Comparison of ENCODE assay signal across 8 mouse cellular contexts in genomic region chr15:27467081-27467491, GRCm38 (mm10). TPM values are rescaled to one million over a fixed set of nuclear protein-coding genes. Genes with fewer than 3 reads are reported as not detected.
DNase-seq lines count a peak whose midpoint lies in the region; ATAC-seq lines count a peak whose summit lies in the region.

No protein-coding gene starts in this region.

- H3K9ac ChIP-seq in heart, embryonic 14.5 days (ENCODE audit: low read length), result peak overlapping the region; percentile 91
- peak overlapping the region; percentile 97 for H3K9ac ChIP-seq in forebrain, embryonic 15.5 days (replicated peaks)
- H3K9ac ChIP-seq in liver, embryonic 16.5 days (ENCODE audit: low read depth, low read length), result peak overlapping the region; percentile 95

- peak overlapping the region; percentile 76 to 87 for H3K4me3 ChIP-seq in heart, embryonic 14.5 days (ENCODE audit: control insufficient read depth in 1 of 2, insufficient read depth in 1 of 2, low read depth in 1 of 2, low read length in 2 of 2)
- peak overlapping the region; percentile 94 for H3K4me3 ChIP-seq in forebrain, embryonic 15.5 days
- H3K4me3 ChIP-seq in liver, embryonic 16.5 days (ENCODE audit: low read depth, low read length), result peak overlapping the region; percentile 90

- H3K36me3 ChIP-seq in heart, embryonic 14.5 days (ENCODE audit: control insufficient read depth, insufficient read depth, low read length), result no peaks in the 10 kb centered on the region
- H3K36me3 ChIP-seq in forebrain, embryonic 15.5 days, result no peaks in the 10 kb centered on the region
- H3K36me3 ChIP-seq in liver, embryonic 16.5 days (ENCODE audit: control insufficient read depth, insufficient read depth), result no peaks in the 10 kb centered on the region

- H3K4me2 ChIP-seq in heart, embryonic 14.5 days (ENCODE audit: low read length), result peak overlapping the region; percentile 87
- peak overlapping the region; percentile 78 for H3K4me2 ChIP-seq in forebrain, embryonic 15.5 days (replicated peaks)
- peak overlapping the region; percentile 94 for H3K4me2 ChIP-seq in liver, embryonic 16.5 days (ENCODE audit: low read depth, low read length)

- ATAC-seq in heart, embryonic 14.5 days (ENCODE audit: insufficient number of reproducible peaks, insufficient read depth, low FRiP score, low read depth), result no peak
- peak; percentile 49 for ATAC-seq in forebrain, embryonic 15.5 days (replicated peaks)
- ATAC-seq in liver, embryonic 16.5 days (ENCODE audit: low read depth), result peak; percentile 11
- no peak for ATAC-seq in megakaryocyte-erythroid progenitor cell, adult 5-6 weeks (replicated peaks; ENCODE audit: low FRiP score, low TSS enrichment, poor library complexity, severe bottlenecking)

- peaks cover under 1 to 1% of the 10 kb centered on the region in 2 experiments; a peak in 3 of 4 replicates for H3K4me1 ChIP-seq in heart, embryonic 14.5 days (ENCODE audit: control insufficient read depth in 2 of 2, insufficient read depth in 2 of 2, low read length in 2 of 2)
- H3K4me1 ChIP-seq in forebrain, embryonic 15.5 days, result peaks cover 29% of the 10 kb centered on the region
- H3K4me1 ChIP-seq in liver, embryonic 16.5 days (ENCODE audit: control insufficient read depth, low read depth, low read length), result peaks cover 30% of the 10 kb centered on the region

- no peaks in the 10 kb centered on the region for H3K27me3 ChIP-seq in heart, embryonic 14.5 days (ENCODE audit: control insufficient read depth, insufficient read depth, low read length)
- H3K27me3 ChIP-seq in forebrain, embryonic 15.5 days, result no peaks in the 10 kb centered on the region
- no peaks in the 10 kb centered on the region for H3K27me3 ChIP-seq in liver, embryonic 16.5 days (ENCODE audit: control insufficient read depth, insufficient read depth, low read depth, low read length)

- WGBS in heart, embryonic 14.5 days, result under 1% methylated on average over 25 of the region's 25 CpGs
- under 1% methylated on average over 25 of the region's 25 CpGs for whole genome bisulfite sequencing in forebrain, embryonic 15.5 days
- WGBS in liver, embryonic 16.5 days (ENCODE audit: insufficient replicate concordance), result under 1% methylated on average over 25 of the region's 25 CpGs

- no peak for DNase-seq in heart, adult 8-10 months (ENCODE audit: low spot score)
- DNase-seq in Muller cell, postnatal 12 days (ENCODE audit: inconsistent ontology term), result peak; percentile 45
- no peak for DNase-seq in MN1 (ENCODE audit: low spot score)
- no peak for DNase-seq in gastrocnemius, adult 18-20 months (ENCODE audit: low spot score)

- H3K27ac ChIP-seq in heart, embryonic 14.5 days (replicated peaks in 1 of 2; ENCODE audit: control insufficient read depth in 1 of 2, insufficient read depth in 1 of 2, low read depth in 2 of 2, low read length in 2 of 2), result peak overlapping the region; percentile 48 to 90
- H3K27ac ChIP-seq in forebrain, embryonic 15.5 days (replicated peaks), result peak overlapping the region; percentile 91
- H3K27ac ChIP-seq in liver, embryonic 16.5 days (ENCODE audit: low read length), result peak overlapping the region; percentile 90

- H3K9me3 ChIP-seq in heart, embryonic 14.5 days (ENCODE audit: control insufficient read depth, low read length), result no peaks in the 10 kb centered on the region
- H3K9me3 ChIP-seq in forebrain, embryonic 15.5 days, result no peaks in the 10 kb centered on the region
- H3K9me3 ChIP-seq in liver, embryonic 16.5 days (replicated peaks; ENCODE audit: control insufficient read depth, low read length), result no peaks in the 10 kb centered on the region

RNA-seq across cellular contexts. Expression of gene Ank, which starts 0.6 kb away (rescaled TPM):
- polyA plus RNA-seq in heart, embryonic 14.5 days (2014; fragmentation: Nextera tagmentation; extraction: Ambion mirVana), result 13.6 and 15.9 TPM in 2 replicates
- total RNA-seq in heart, adult 8-10 months (2022), result 100 to 1,000 TPM; 216 to 229 (median 226) TPM
- 16.7 and 17.1 TPM in 2 replicates for polyA plus RNA-seq in forebrain, embryonic 15.5 days (2015; fragmentation: Nextera tagmentation; extraction: Ambion mirVana)
- polyA plus RNA-seq in liver, embryonic 16.5 days (2015; fragmentation: Nextera tagmentation; extraction: Ambion mirVana), result 5.9 and 6.6 TPM in 2 replicates
- total RNA-seq in megakaryocyte-erythroid progenitor cell, adult 5-6 weeks (2014; fragmentation: Nextera tagmentation), result 43.4 and 61.0 TPM in 2 replicates
- total RNA-seq in megakaryocyte-erythroid progenitor cell, adult 5-6 weeks (2017), result 23.5 and 29.0 TPM in 2 replicates
- total RNA-seq in gastrocnemius, adult 18-20 months (2021), result 100 to 1,000 TPM; 128 to 153 TPM

Comparison
In these comparisons a context has a peak if more than half of its experiments do, and no peak if none do; other contexts are left out.
1. ATAC-seq: peak in forebrain, embryonic 15.5 days (single experiment) and liver, embryonic 16.5 days (single experiment); none in heart, embryonic 14.5 days (single experiment) and megakaryocyte-erythroid progenitor cell, adult 5-6 weeks (single experiment).
2. Peak in every context shown above with its lines, with median percentiles within 50 percentile points of each other: H3K27ac ChIP-seq, H3K4me2 ChIP-seq, H3K4me3 ChIP-seq and H3K9ac ChIP-seq.